Mouse (Mus musculus) gastrocnemius, postnatal 4 days (tissue): ENCODE data around the gene Tsen54. TPM values are rescaled to one million over a fixed set of nuclear protein-coding genes. Genes with fewer than 3 reads are reported as not detected.

ENCODE experiments used
- DNase-seq, 2 experiments: peaks; one replicate each; pipeline ENCODE4 v3.0.0; 2021 to 2022; ENCODE audit warnings: low spot score in 2 of 2, mixed read lengths in 2 of 2
- total RNA-seq, 2 experiments: library from RNA; stranded (reverse); gene quantifications; 2 replicates each; pipeline ENCODE4 v1.2.3; 2021

Gene Tsen54
- total RNA-seq, 2 experiments from 2014 or later = 15.6 to 16.9 TPM

DNA sequence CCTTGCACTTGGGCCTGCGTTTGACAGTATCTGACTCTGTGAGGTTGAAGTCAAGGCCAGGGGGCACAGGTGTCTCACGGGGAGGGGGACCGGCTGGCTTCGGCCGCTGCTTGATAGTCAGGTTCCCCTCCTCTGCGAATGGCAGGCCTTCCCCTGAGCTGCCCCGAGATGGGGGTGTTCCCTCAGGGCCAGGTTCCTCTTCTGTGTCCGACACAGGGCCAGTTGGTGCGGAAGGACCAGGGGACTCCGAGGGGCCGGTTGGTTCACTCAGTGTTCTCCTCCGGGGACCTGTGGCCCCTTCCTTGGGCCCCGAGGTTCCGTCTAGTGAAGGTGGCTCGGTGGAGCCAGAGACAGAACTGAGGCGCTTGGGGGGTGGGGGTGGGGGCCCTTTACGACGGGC, 13.5 kb upstream of the Tsen54 start:
- DNase-seq = no peak

DNA sequence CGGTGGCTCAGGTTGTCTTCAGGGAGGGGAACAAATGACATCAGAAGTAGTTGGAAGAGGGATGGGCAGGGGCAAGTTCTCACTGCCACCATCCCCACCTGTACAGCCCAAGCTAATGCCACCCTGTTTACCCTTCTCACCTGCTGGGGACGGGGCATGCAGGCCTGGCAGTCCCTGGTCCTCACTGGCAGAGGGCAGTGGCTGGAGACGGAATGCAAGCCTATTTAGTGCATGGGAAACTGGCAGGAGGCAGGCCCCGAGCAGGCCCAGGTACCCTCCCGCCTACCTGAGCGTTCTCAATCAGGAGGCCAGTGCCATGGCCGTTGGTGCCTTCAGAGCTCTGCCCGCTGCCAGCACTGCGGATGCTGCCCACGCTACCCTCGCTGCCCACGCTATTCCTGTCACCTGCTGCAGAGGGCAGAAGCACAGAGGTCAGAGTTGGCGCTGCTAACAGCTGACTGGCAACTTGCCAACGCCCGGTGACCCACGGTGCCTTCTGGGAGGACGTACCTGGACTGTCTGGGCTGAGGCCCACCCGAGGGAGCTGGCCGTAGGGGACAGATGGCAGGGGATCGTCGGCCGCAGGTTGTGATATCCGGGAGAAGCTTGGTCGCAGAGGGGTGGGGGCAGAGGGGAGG, 11.3 kb upstream of the Tsen54 start:
- DNase-seq = no peak

DNA sequence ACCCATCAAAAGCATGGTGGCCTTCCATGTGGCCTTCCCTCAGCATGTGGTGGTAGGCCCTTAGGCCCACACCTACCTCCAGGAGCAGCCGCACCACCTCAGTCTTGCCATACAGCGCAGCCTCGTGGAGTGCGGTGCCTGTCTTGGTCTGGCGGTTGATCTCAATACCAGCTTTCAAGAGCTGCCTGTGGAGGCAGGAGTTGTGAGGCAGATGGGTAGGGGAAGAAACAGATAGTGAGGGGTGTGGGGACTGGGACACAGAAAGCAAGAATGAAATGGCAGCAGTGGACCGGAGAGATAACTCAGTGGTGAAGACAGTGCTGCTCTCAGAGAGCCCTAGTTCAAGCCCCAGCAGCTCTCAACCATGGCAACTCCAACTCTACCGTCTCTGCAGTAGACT, 9.5 kb upstream of the Tsen54 start:
- DNase-seq = no peak

DNA sequence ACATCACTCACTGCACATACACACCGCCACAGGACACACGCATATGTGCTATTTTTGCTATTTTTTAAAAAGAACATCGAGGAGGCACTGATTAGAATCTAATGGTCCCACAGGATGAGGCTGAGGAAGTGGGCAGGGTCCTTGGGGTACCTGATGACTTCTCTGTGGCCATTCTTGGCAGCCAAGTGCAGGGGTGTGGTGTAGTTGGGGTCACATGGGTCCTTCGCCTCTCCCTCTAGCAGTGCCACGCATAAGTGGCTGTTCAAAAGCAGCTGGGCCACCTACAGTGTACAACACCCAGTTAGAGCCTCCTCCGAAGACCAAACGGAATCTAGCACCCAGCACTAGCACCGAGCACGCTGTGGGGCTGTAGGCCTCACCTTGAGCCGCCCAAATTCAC, 8.4 kb upstream of the Tsen54 start:
- no peak for DNase-seq

DNA sequence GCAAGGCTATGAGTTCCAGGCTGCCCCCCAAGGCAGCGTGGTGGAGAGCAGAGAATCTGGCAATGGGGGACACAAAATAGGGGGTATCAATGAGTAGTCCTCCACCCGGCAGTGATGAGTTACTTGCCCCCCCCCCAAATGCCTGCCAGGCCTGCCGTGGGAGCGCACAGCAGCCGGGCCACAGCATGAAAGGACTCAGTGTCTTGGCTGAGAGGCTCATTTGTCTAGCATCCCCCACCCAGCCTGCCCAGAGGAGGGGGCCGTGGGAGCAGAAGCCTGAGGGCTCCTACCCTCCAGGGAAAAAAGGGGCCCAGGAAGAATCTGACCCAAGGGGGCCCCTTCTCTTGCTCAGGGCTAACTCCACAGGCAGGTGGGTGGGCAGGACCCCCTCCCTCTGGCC, 7.2 kb upstream of the Tsen54 start:
- DNase-seq = no peak

DNA sequence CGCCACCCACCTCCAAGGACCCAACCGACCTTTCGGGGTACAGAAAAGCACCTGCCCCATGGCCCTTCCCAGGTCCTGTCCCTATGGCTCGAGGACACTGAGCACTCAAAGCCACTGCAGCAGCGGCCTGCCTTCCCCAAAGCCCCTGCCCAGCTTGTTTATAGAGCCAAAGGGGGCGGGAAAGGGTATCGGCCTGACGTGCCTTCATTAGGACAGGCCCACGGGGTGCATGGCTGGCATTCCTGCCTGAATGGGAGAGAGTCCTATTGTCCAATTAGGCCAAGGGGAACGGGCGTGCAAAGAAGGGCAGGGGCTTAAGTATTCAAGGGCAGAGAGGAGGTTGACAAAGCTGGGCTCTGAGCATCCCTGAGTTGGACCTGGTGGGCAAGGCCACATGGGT, 6.6 kb upstream of the Tsen54 start:
- DNase-seq = no peak

DNA sequence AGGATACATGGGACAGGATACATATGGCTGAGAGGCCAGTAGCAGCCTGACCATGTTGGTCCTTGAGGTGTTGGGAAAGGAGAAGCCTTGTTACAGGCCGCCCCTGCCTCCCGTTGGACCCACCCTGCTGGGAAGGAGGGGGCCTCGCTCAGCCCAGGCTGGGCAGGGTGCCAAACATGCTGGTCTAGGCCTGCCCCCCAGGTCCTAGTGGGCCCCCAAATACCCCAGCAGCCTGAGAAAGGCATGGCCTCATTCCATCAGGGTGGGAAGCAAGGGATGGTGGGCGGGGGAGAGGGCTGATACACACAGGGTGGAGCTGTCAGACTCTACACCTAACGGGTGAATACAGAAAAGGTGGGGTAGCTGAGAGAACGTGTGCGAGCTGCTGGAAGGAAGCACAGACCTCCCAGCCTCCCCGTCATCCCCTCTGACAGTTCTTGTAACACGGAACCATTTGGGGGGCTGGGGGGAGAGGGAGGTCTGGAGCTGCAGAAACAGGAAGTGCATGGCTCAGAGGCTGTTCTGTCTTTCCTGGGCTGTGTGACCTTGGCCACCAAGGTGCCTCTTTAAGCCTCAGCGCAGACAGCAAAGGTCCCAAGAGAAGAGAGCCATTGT, 5.7 kb upstream of the Tsen54 start:
- no peak for DNase-seq

DNA sequence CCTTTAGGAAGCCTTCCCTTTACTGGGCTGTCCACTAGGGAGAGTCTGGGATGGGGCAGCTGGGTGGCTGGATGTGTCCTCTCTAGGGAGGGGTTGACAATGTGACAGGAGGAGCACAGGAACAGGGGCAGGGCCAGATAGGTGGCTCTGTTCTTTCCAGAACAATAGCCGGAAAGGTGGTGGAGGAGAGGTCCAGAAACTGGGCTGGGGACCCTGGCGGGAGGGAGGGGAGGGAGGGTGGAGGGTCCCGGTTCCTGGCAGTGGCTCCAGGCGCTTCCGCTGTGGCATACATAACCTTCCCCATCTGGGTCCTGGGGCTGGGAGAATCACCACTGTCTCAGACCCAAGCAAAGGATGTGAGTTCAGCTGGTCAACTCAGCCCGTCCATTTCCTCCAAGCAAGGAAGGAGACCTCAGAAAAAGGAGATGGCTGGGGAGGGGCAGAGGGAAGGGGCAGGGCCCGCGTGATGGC, 5.2 kb upstream of the Tsen54 start:
- DNase-seq = no peak

DNA sequence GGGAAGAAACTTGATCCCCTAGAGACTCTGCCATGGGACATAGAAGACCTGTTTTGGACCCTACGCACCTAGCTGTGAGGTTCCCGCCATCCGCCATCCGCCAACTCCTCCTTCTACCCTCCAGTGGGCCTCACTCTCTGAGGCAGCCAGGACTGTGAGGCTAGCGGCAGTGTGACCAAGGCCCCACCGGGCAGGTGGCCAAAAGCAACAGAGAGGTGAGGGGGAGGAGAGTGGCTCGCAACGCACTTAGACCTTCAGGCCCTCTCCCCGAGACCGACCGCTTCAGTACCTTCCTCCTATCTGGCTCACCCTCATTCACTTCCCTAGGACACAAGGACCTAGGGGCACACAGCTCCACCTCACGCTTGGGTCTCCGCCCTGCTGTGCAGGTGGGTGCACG, 4.1 kb upstream of the Tsen54 start:
- DNase-seq = no peak

DNA sequence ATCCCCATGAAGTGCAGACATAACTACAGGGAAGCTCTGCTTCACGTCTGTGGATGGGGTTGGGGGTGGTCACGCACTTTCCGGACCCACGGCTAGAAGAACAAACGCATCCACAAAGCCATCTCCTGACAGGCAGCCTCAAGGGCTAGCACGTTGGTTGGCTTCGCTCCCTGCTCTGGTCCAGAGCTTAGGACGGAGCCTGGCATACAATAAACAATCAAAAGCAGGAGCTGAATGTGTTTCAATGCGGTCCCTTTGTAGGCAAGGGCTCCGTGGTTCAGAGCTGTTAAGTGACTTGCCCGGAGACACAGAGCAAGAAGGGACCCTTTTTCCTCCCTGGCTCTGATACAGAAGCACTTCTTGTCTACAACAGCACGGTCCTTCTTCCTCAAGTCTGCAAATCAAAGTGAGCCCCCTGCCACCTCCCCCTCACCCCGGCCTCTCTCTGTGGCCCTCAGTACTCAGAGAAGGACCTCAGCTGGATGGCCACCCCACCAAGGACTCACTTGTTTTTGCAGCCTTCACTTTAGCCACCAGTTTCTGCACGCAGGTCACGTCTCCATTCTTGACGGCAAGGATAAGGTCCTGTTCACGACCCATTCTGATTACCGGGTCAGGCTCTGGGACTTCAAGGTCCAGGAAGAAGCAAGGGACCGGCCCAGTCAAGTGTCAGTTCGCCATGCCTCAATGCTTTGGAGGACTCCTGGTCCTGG, 3.0 kb upstream of the Tsen54 start:
- DNase-seq = no peak

DNA sequence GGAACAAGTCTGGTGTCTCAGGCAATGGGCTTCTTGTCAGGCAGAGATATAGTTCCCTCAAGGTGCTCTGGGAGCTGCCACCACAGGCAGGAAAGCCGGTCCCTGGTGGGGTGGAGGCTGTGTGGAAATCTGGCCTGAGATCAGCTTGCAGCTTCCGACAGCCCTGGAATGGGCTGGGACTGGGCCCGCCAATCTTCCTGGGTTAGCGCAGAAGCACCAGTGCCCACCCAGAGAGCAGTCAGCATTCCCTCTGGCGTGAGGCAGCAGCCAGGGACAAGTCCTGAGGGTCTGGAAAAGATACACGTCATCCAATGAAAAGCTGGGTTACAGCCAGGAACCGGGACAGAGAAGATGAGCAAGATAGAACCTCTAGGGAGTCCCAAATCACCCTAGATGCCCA, 2.4 kb upstream of the Tsen54 start:
- no peak for DNase-seq

DNA sequence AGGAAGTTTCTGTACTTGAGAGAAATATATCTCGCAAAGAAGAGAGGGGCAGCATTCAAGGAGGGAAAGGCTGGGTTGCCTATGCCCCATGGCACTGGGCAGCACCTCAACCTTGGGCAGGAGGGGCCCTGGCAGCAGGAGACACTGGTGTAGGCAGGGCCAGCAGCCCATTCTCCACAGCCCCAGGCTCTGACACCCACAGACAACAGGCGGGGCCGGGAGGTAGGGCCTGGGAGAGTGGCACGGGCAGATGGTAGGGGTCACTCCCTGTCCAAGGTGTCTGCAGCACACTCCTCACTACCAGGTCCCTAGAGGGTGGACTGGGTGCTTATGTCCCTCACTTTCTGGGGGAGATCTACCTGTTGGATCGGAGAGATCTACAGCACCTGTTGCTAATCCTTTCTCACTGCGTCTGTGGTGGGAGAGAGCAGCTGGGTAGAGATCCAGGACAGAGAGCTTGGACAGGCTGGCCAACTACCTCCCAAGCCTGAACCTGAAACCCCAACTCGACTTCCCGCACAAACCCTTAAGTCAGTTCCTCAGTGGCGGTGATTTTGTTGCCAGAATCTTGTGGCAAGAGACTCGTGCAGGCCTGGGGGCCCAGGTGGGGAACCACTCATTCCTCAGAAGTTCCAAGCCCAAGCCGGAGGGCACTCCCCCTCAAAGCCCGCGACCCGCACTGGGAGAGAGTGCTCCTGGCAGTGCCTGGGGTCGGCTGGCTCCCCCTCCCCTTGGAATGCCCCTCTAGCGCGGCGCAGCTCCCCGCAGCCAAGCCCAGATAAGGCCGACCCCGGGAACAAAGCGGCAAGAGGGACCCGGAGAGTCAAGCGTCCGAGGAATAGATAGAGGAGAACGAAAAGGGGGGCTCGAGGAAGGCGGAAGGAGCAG, 1.7 kb upstream of the Tsen54 start:
- DNase-seq = no peak

DNA sequence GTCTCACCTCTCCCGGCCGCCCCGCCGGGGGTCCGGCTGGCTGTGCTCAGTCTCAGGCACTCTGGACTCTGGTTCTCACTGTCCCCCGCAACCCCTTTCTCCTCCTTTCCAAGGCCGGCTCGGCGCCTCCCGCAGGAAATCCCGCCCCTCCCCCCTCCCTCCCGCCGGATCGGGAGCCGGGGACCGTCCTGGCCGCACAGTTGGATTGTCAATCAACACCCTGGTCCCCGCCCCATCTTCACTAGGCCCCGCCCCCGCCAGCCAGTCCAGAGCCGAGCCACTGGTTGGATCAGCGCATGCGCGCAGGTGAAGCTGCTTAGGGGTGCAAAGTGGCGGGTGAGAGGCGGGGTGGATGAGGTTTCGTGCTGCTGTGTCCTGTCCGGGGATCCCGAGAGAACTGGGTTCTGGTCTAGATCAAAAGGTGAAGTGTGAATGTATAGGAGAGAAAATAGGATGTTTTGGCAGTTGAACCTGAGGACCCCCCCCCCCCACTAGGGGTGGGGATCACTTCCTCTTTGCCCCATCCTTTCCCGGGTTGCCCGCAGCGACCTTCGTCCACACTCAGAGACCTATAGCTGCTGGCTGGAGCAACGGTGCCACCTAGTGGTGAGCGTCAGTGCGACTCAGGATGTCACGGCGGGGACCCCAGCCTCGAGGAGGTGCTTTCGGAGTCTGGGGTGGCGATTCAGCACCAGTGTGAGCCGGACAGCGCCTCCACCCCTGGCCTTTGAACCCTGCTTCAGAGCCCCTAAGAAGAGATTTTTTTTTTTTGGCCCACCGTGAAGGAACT, 822 bp upstream of the Tsen54 start, which contains the start of gene Caskin2:
Caskin2 (minus strand) TSS at position 133 of the 790 bp plus-strand sequence.
- peak; percentile 94 to 98 for DNase-seq

DNA sequence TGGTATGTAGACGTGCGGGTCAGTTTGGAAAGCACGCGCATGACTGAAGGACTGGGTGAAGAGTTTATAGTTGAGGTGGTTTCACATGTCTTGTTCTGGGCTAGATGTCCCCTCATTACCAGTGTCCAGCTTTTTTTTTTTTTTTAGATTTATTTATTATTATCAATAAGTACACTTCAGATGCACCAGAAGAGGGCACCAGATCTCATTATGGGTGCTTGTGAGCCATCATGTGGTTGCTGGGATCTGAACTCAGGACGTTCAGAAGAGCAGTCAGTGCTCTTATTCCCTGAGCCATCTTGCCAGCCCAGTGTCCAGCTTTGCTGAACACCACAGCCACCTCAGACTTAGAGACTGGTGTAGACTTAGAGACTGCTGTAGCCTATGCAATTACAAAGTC, 2.8 kb downstream of the Tsen54 start:
- no peak for DNase-seq

DNA sequence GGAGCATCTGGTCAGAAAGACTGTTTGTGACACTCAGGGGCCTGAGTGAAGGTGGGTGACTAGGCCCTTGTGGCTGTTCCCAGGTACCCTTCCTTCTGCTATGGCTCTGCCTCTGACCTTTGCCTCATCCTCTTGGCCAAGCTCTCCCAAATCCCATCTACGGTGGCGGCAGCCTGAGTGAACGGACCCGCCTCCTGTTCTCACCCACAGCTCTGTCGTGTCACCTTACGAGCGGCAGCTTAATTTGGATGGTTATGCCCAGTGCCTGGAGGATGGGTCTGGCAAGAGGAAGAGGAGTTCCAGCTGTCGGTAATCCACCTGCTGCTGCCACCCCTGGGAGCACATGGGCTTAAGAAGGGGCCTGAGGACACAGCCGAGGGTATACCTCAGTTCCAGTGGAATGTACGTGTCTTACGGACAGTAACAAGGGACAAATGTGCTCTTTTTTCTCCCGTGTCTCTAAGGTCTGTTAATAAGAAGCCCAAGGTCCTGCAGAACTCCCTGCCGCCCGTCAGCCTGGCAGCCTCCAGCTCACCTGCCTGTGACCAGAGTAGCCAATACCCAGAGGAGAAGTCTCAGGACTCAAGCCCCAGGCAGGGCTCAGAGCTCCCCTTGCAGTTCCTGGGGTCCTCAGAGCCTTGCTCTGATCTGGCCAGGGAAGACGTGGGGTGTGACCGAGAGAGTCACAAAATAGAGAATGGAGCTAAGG, 5.5 kb downstream of the Tsen54 start:
- no peak for DNase-seq

DNA sequence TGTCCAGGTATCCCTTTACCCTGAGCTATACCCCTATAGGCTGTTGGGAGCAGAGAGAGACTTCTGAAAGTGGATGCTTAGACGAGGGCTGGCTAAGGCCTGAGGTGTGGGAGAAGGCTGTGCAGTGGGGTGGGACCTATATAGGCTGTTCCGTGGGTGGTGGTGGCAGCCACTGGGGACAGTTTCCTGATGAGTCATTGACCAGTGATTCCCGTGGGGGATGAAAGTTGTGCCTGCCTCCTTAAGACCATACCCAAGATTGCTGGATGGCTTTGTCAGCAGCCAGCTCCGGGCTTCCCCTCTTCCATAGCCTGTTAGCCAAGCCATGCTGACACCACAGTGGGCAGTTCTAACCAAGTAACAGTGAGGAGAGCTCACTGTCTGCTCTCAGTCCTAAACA, 6.5 kb downstream of the Tsen54 start:
- no peak for DNase-seq

DNA sequence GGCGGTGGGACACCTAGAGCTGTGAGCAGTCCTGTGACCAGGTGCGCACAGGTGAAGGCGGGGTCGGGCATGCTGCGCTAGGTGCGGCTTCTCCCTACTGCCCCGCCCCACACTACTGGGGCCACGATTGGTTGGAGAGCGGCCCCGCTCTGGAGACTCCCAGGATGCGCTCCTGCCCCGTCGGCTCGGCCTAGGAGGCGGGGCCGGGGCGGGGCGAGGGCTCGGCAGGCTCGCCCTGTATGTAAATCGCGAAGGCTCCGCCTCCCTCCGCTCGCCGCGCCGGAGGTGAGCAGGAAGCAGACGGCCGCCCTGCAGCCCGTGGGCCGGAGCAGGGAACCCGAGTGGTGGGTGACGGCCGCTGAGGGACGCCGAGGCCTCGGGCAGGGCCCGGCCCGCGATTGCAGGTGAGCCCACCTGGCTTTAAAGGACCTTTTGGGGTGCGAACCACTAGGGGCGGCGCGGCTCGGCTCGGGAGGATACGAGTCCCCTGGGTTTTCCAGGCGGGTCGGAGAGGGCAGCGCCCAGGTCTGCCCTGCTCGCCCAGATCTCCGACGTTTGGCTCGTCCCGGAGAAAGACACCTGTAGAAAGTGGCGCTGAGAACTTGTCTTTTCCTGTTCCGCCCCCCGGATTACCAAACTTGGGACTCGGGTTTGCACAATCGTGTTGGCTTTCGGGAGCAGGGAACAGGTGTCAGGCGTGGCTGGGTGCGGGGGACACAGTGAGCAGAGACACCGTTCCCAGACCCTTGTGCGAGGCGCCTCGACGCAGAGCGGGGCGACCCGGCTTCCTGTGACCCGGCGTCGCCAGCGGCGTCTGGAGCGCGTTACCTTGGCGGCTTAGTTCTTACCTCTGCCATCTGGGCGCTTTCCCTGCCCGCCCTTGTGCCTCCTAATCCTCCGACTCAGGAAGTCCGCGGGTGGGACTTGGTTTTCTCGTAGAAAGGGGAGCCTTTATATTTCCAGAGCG, 9.5 kb downstream of the Tsen54 start, which contains the start of gene Llgl2:
Llgl2 (plus strand) TSS at position 276 of the 967 bp plus-strand sequence.
- peak; percentile 53 to 75 for DNase-seq

DNA sequence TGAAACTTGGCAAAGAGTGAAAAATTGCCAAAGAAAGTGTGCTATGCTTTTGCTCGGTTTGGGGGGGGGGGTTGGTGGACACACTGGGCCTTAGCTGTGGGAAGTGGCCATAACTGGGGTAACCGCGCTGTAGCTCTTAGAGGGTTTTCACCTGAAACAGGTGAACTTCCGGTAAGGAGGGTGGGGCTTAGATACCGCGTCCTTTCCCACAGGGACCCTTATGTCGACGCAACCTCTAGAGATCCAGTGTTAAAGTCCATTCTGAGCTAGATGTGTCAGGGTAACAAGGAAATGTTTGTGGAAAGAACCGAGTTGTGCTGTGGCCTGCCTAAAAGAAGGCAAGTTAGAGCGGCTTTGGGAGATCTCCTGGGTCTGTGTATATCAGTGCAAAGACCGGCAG, 10.3 kb downstream of the Tsen54 start:
- DNase-seq = no peak

DNA sequence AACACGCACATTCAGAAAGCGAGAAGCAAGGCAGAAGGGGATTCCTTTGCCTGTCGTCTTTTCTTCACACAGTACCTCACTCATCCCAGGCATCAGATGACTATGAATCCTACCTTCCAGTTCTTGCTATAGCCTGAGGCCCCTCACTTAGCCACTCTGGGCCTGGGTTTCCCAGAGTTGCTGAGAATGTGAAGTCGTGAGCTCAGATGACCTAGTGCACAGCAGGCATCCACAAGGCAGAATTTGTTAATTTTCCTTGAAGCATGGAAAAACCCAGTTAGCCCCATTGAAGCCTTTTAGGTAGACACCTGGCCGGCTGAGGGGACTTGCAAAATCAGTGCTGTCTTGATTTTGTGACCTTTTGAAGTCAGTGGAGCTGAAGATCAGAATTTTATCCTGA, 12.0 kb downstream of the Tsen54 start:
- no peak for DNase-seq
